Mouse (Mus musculus): ENCODE measurements around the gene Mrpl52. TPM values are rescaled to one million over a fixed set of nuclear protein-coding genes. Genes with fewer than 3 reads are reported as not detected.
A peak's percentile ranks its signal among the peaks of the same experiment; 100 is the strongest.

The Mrpl52 gene
- total RNA-seq, 2 experiments from 2014 or later: 99.8 to 101 TPM

GRCm38 (mm10) chr14:54472671-54473070 lies 46.0 kb downstream of the Mrpl52 start:
- DNase-seq (ENCODE audit: low spot score in 2 of 2): no peak
- Histone ChIP-seq H3K27ac (no peak overlapping the region), H3K4me3 (no peak overlapping the region)
- TF ChIP-seq CTCF (conservative IDR thresholded peaks at IDR 0.05): no peak

GRCm38 (mm10) chr14:54474744-54475143 lies 48.0 kb downstream of the Mrpl52 start:
- no peak for DNase-seq (ENCODE audit: low spot score in 2 of 2)
- Histone ChIP-seq H3K27ac (no peak overlapping the region), H3K4me3 (no peak overlapping the region)
- TF ChIP-seq CTCF (conservative IDR thresholded peaks at IDR 0.05): no peak

GRCm38 (mm10) chr14:54475941-54476844 lies 49.5 kb downstream of the Mrpl52 start, which contains the start of gene Rem2:
Gene Rem2, plus strand, starts transcription at chr14:54476100.
- peak within 1 kb of the TSS; percentile 67 for H3K4me3 ChIP-seq
- DNase-seq (ENCODE audit: low spot score in 2 of 2): peak; percentile 70 to 82
- H3K27ac ChIP-seq: peak within 1 kb of the TSS; percentile 80
- TF ChIP-seq CTCF (conservative IDR thresholded peaks at IDR 0.05): no peak

- no peak overlapping the region for H3K27ac ChIP-seq
- no peak for DNase-seq (ENCODE audit: low spot score in 2 of 2)
- peak overlapping the region; percentile 67; the same call in 1 of the 2 replicates for H3K4me3 ChIP-seq
- TF ChIP-seq CTCF (conservative IDR thresholded peaks at IDR 0.05): no peak
Observed at GRCm38 (mm10) chr14:54477172-54477909, 50.6 kb downstream of the Mrpl52 start.

Other genes with a start within 250 kb of the Mrpl52 start
- gene Dad1, start 172.8 kb upstream of the Mrpl52 start, total RNA-seq (2021): 100 to 1,000 TPM; 119 to 121 TPM
- gene Abhd4, start 172.7 kb upstream of the Mrpl52 start, total RNA-seq (2021): 10 to 100 TPM; 49.8 to 55.1 TPM
- not detected for gene Olfr49, start 142.0 kb upstream of the Mrpl52 start, total RNA-seq (2021)
- gene Oxa1l, start 66.1 kb upstream of the Mrpl52 start, total RNA-seq (2021): 10 to 100 TPM; 52.1 to 54.9 TPM
- gene Slc7a7, start 9.1 kb upstream of the Mrpl52 start, total RNA-seq (2021): 1 to 10 TPM; 1.4 to 2.0 TPM
- 10 to 100 TPM; 16.1 to 18.4 TPM for gene Mmp14, start 4.7 kb downstream of the Mrpl52 start, total RNA-seq (2021)
- gene Lrp10, start 37.2 kb downstream of the Mrpl52 start, total RNA-seq (2021): 10 to 100 TPM; 28.5 to 30.3 TPM
- gene Rem2, start 49.2 kb downstream of the Mrpl52 start, total RNA-seq (2021): 10 to 100 TPM; 23.9 to 24.0 TPM
- gene Prmt5, start 90.6 kb downstream of the Mrpl52 start, total RNA-seq (2021): 10 to 100 TPM; 47.3 to 53.6 TPM
- gene Haus4, start 127.7 kb downstream of the Mrpl52 start, total RNA-seq (2021): 1 to 10 TPM; 4.4 to 4.8 TPM
- gene Ajuba, start 150.6 kb downstream of the Mrpl52 start, total RNA-seq (2021): 1 to 10 TPM; 1.1 to 1.8 TPM
- gene 4931414P19Rik, start 179.1 kb downstream of the Mrpl52 start, total RNA-seq (2021): 1 to 10 TPM; 5.8 to 7.1 TPM
- gene Psmb5, start 191.1 kb downstream of the Mrpl52 start, total RNA-seq (2021): 100 to 1,000 TPM; 199 to 218 TPM
- under 1 TPM; 0.22 to 0.28 TPM for gene Psmb11, start 194.5 kb downstream of the Mrpl52 start, total RNA-seq (2021)
- not detected for gene Gm17606, start 214.0 kb downstream of the Mrpl52 start, total RNA-seq (2021)
- gene Cdh24, start 214.5 kb downstream of the Mrpl52 start, total RNA-seq (2021): 10 to 100 TPM; 22.5 to 27.5 TPM

Data from layer of hippocampus, adult 2 months (tissue).